Mouse (Mus musculus): ENCODE data around the gene Foxc2. TPM values are rescaled to one million over a fixed set of nuclear protein-coding genes. Genes with fewer than 3 reads are reported as not detected.
A peak's percentile ranks its signal among the peaks of the same experiment; 100 is the strongest.

Gene Foxc2
- polyA plus RNA-seq, 1 experiment from 2014 or later = 4.2 TPM

DNA sequence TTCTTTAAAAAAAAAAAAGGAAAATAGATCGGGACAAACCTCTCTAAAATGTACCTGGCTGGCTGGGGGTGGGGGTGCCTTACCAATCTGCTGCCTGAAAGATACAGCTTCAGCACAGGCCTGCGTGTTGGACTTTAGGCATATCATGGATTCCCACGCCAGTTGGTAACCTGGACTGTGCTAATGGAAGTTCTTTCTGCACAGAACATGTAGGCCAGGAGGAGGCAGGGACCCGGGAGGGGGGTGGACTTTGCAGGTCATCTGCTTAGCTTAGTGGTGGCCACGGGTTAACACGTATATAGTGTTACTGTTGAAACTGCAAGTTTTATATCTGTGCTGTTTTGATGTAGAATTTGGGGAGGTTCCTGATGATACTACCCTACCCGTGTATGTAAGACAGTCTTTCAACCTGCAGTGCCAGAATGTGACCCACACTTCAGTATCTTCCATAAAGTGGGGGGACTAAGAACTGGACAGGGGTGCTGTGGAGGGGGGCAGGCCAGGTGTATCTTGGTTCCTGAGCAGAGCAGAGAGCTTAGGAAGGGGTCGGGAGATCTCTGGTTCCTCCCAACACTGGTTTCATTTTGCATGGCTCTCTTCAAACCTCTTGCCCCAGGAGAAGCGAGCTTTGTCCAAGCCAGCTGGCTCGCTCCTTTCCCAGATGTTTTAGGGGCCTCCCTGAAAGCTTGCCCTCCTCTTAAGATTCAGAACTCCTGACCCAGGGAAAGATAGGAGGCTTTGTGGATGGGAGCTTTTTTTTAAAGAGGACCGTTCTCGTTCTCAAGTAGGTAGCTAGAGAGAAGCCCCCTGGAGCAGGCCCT lies 3.9 kb downstream of the Foxc2 start:
- Histone ChIP-seq H3K9ac (ENCODE audit: low read length) (no peak overlapping the region), H3K4me2 (ENCODE audit: low read depth, severe bottlenecking) (peak overlapping the region; percentile 88), H3K36me3 (ENCODE audit: control insufficient read depth, insufficient read depth, low read length) (no peaks in the 10 kb centered on the region), H3K27ac (replicated peaks; ENCODE audit: low read depth, low read length) (no peak overlapping the region), H3K9me3 (ENCODE audit: control insufficient read depth, low read length) (no peaks in the 10 kb centered on the region), H3K4me1 (ENCODE audit: control insufficient read depth, insufficient read depth, low read length) (peaks cover 28% of the 10 kb centered on the region), H3K4me3 (ENCODE audit: low read depth, low read length) (peak overlapping the region; percentile 50), H3K27me3 (ENCODE audit: control insufficient read depth, insufficient read depth, low read length) (peaks cover 88% of the 10 kb centered on the region)
- 6% methylated on average over 12 of the region's 12 CpGs for WGBS
- DNase-seq (ENCODE audit: low spot score) = peak; percentile 43
- ATAC-seq (ENCODE audit: insufficient number of reproducible peaks, low FRiP score, low TSS enrichment, low read depth) = no peak

DNA sequence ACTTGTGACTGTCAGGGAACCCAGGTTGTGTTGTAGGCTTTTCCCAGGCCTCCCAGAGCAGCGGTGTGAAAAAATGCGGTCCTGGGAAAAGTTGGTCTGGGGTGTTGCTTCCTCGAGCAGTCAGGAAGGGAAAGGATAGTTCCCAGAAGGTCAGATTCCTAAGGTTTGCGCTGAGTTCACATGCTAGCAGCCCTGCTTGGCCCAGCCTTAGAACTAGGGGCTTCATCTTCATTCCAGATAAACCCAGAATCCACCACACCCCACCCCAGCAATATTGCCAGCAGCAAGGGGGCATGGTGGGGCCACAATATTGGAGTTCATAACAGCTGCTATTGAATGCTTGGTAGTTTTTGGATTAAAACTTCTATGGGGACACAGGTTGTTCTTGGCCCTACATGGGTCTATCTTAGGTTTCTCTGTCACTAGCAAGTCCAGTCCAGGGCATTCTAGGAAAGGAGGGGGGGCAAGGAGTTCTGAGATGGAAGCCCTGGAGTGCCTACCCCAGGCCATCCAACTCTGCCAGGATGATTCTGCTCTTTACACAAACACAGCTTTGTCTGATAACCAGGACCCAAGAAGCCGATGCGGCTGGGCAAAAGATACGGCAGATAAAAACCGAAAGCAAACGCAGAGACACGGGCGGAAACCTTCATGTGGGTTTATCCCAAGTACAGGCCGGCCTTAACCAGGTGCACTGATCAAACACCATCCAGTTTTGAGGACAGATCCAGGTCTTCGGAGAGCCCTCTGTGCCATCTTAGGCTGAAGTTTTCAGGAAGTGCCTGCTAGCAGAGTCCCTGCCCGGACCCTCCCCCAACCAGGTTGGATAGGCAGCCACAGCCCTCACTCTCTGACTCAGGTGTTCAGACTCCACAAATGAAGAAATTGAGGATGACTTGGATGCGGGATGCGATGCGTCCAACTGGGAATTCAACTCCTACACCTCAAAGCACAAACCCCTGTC lies 4.8 kb downstream of the Foxc2 start:
- Histone ChIP-seq H3K36me3 (ENCODE audit: control insufficient read depth, insufficient read depth, low read length) (no peaks in the 10 kb centered on the region), H3K4me2 (ENCODE audit: low read depth, severe bottlenecking) (peak overlapping the region; percentile 88; the same call in 1 of the 2 replicates), H3K9me3 (ENCODE audit: control insufficient read depth, low read length) (no peaks in the 10 kb centered on the region), H3K4me3 (ENCODE audit: low read depth, low read length) (no peak overlapping the region; the same call in 1 of the 2 replicates), H3K4me1 (ENCODE audit: control insufficient read depth, insufficient read depth, low read length) (peaks cover 37% of the 10 kb centered on the region), H3K9ac (ENCODE audit: low read length) (no peak overlapping the region), H3K27me3 (ENCODE audit: control insufficient read depth, insufficient read depth, low read length) (peaks cover 89% of the 10 kb centered on the region), H3K27ac (replicated peaks; ENCODE audit: low read depth, low read length) (no peak overlapping the region)
- peak; percentile 33 for DNase-seq (ENCODE audit: low spot score)
- no peak for ATAC-seq (ENCODE audit: insufficient number of reproducible peaks, low FRiP score, low TSS enrichment, low read depth)
- 19% methylated on average over 17 of the region's 17 CpGs for WGBS

DNA sequence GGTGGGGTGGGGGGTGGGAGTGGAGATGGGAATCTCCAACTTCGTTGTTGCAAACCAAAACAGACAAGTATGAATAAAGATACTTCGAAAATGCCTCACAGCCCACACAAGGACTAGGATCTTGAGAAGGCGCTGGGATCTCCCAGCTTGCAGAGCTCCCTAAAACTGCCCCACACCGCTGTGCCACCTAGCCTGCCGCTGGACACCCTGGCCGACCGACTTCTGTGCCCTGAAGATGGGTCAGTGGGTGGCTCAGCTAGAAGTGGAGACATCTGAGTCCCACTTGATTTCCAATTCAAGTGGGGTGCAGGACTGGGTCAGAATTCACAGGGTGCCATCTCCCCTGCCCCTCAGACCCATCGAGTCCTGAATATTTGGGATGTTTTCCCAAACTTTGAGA lies 5.7 kb downstream of the Foxc2 start:
- DNase-seq (ENCODE audit: low spot score) = no peak
- Histone ChIP-seq H3K36me3 (ENCODE audit: control insufficient read depth, insufficient read depth, low read length) (no peaks in the 10 kb centered on the region), H3K4me3 (ENCODE audit: low read depth, low read length) (no peak overlapping the region), H3K4me2 (ENCODE audit: low read depth, severe bottlenecking) (no peak overlapping the region), H3K27ac (replicated peaks; ENCODE audit: low read depth, low read length) (no peak overlapping the region), H3K4me1 (ENCODE audit: control insufficient read depth, insufficient read depth, low read length) (peaks cover 34% of the 10 kb centered on the region), H3K27me3 (ENCODE audit: control insufficient read depth, insufficient read depth, low read length) (peaks cover 92% of the 10 kb centered on the region), H3K9ac (ENCODE audit: low read length) (no peak overlapping the region), H3K9me3 (ENCODE audit: control insufficient read depth, low read length) (no peaks in the 10 kb centered on the region)
- no peak for ATAC-seq (ENCODE audit: insufficient number of reproducible peaks, low FRiP score, low TSS enrichment, low read depth)
- 17% methylated on average over 8 of the region's 8 CpGs for WGBS

DNA sequence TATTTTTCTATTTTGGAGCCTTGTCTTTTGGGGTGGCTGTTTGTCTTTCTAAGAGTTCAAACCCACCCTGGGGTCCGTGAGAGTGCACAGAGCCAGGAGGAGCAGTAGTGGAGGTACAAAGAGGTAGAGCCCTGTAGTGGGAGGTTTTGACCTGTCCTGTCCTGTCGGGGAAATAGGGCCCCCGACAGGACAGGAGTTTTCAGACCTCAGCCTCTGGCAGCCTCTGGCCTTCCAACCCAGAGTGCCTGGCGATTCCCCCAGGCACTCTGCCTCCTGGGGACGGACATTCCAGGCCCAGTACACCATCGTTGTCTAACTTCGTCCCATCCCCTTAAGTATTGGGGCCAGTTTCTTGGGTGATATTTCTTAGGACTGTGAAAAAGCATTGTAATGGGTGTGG lies 6.4 kb downstream of the Foxc2 start:
- no peak for DNase-seq (ENCODE audit: low spot score)
- H3K36me3 ChIP-seq (ENCODE audit: control insufficient read depth, insufficient read depth, low read length) = no peaks in the 10 kb centered on the region
- H3K27ac ChIP-seq (replicated peaks; ENCODE audit: low read depth, low read length) = no peak overlapping the region
- H3K4me3 ChIP-seq (ENCODE audit: low read depth, low read length) = no peak overlapping the region
- no peak overlapping the region for H3K4me2 ChIP-seq (ENCODE audit: low read depth, severe bottlenecking)
- no peak overlapping the region for H3K9ac ChIP-seq (ENCODE audit: low read length)
- no peaks in the 10 kb centered on the region for H3K9me3 ChIP-seq (ENCODE audit: control insufficient read depth, low read length)
- H3K4me1 ChIP-seq (ENCODE audit: control insufficient read depth, insufficient read depth, low read length) = peaks cover 29% of the 10 kb centered on the region
- WGBS = 8% methylated on average over 7 of the region's 7 CpGs
- peaks cover 92% of the 10 kb centered on the region for H3K27me3 ChIP-seq (ENCODE audit: control insufficient read depth, insufficient read depth, low read length)
- ATAC-seq (ENCODE audit: insufficient number of reproducible peaks, low FRiP score, low TSS enrichment, low read depth) = no peak

DNA sequence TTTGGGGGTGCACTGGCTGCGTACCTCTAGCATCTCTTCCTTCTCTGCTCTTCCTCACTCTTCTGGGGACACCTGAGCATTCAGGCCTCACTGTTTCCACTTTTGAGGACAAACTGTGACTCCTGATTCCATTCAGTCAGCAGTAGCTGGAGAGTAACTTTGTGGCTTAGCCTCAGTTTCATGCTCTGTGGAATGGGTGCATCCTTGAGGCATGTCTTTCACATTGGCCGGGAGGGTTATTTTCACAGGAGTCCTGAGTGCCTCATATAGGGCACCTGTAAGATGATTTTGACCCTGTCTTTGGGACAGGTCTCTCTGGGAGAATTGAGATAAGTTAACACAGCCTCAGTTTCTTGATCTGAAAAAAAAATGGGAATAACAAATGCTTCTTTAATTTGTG lies 7.1 kb downstream of the Foxc2 start:
- ATAC-seq (ENCODE audit: insufficient number of reproducible peaks, low FRiP score, low TSS enrichment, low read depth) (no peak), DNase-seq (ENCODE audit: low spot score) (no peak)
- H3K27me3 ChIP-seq (ENCODE audit: control insufficient read depth, insufficient read depth, low read length) = peaks cover 92% of the 10 kb centered on the region
- H3K36me3 ChIP-seq (ENCODE audit: control insufficient read depth, insufficient read depth, low read length) = no peaks in the 10 kb centered on the region
- no peak overlapping the region for H3K27ac ChIP-seq (replicated peaks; ENCODE audit: low read depth, low read length)
- WGBS = 56% methylated on average over 2 of the region's 2 CpGs
- no peak overlapping the region for H3K4me2 ChIP-seq (ENCODE audit: low read depth, severe bottlenecking)
- H3K9me3 ChIP-seq (ENCODE audit: control insufficient read depth, low read length) = no peaks in the 10 kb centered on the region
- H3K4me3 ChIP-seq (ENCODE audit: low read depth, low read length) = no peak overlapping the region
- peaks cover 28% of the 10 kb centered on the region for H3K4me1 ChIP-seq (ENCODE audit: control insufficient read depth, insufficient read depth, low read length)
- H3K9ac ChIP-seq (ENCODE audit: low read length) = no peak overlapping the region

DNA sequence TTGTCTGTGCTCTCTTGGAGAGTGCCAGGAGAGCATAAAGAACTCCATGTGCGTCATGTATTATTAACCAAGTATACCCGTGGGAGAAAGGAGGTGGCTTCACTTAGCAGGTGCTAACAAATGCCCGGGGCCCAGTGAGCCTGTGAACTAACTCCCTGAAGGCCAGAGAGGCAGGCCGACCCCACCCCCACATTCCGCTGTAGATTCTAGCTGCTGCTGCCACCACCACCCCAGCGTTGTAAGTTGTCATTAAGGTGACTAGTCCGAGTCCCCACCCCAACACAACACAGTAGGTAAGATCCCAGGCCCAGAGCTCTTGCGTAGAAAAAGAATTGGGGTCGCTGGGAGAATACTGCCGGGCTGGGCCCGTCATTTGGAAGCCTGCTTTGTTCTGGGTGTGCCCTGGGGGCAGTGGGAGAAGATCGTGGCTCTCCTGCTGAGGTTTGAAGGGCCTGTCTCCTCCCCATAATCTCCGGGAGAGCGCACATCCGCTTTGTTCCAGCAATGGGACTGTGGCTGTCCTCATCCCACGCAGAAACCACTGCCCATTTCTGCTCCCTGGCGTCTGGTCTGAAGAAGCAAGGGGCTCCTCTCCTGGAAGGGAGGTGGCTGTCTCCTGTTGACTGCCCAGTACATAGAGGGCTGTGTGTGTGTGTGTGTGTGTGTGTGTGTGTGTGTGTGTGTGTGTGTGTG lies 8.7 kb downstream of the Foxc2 start:
- peak; percentile 4; the same call in 1 of the 2 replicates for ATAC-seq (ENCODE audit: insufficient number of reproducible peaks, low FRiP score, low TSS enrichment, low read depth)
- Histone ChIP-seq H3K9me3 (ENCODE audit: control insufficient read depth, low read length) (no peaks in the 10 kb centered on the region), H3K9ac (ENCODE audit: low read length) (no peak overlapping the region), H3K27me3 (ENCODE audit: control insufficient read depth, insufficient read depth, low read length) (peaks cover 98% of the 10 kb centered on the region), H3K36me3 (ENCODE audit: control insufficient read depth, insufficient read depth, low read length) (no peaks in the 10 kb centered on the region), H3K27ac (replicated peaks; ENCODE audit: low read depth, low read length) (no peak overlapping the region), H3K4me3 (ENCODE audit: low read depth, low read length) (no peak overlapping the region), H3K4me1 (ENCODE audit: control insufficient read depth, insufficient read depth, low read length) (peaks cover 27% of the 10 kb centered on the region), H3K4me2 (ENCODE audit: low read depth, severe bottlenecking) (peak overlapping the region; percentile 56; the same call in 1 of the 2 replicates)
- 2% methylated on average over 17 of the region's 17 CpGs for WGBS
- no peak for DNase-seq (ENCODE audit: low spot score)

DNA sequence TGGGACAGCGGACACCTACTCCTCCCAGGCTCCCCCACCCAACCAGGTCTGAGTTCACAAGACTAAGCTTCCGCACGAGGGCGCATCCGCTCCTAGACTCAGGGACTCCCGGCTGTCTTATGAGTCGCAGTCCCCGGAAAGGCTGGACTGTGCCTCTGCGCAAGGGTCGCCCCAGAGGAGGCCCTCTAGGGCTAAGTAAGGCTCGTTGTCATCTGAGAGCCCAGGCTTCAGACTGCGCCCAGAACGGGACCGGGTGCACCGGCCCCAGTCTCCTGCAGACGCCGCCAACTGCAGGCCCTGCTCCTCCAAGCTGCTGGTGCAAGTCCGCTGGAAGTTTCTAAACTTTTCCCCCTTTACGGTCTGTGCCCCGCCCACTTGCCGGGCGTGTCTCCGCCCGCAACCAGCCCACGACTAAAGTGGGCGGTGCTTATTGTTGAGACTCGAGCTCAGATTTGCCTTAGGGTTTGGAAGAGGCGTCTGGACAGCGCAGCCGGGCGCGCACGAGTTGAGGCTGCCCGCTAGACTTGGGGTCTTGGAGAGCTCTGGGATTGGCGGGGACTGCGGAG lies 9.4 kb downstream of the Foxc2 start:
- Histone ChIP-seq H3K4me3 (ENCODE audit: low read depth, low read length) (peak overlapping the region; percentile 20; the same call in 1 of the 2 replicates), H3K4me2 (ENCODE audit: low read depth, severe bottlenecking) (peak overlapping the region; percentile 56), H3K27ac (replicated peaks; ENCODE audit: low read depth, low read length) (no peak overlapping the region), H3K36me3 (ENCODE audit: control insufficient read depth, insufficient read depth, low read length) (no peaks in the 10 kb centered on the region), H3K9me3 (ENCODE audit: control insufficient read depth, low read length) (no peaks in the 10 kb centered on the region), H3K9ac (ENCODE audit: low read length) (0 out of 2 replicates have a peak overlapping the region, but pooled peaks have one; percentile 12), H3K4me1 (ENCODE audit: control insufficient read depth, insufficient read depth, low read length) (peaks cover 26% of the 10 kb centered on the region), H3K27me3 (ENCODE audit: control insufficient read depth, insufficient read depth, low read length) (peaks cover 98% of the 10 kb centered on the region)
- DNase-seq (ENCODE audit: low spot score) (peak; percentile 87), ATAC-seq (ENCODE audit: insufficient number of reproducible peaks, low FRiP score, low TSS enrichment, low read depth) (peak; percentile 67)
- under 1% methylated on average over 36 of the region's 36 CpGs for WGBS

All from limb, embryonic 11.5 days (tissue).